Comparison of ENCODE assay signal across 14 mouse cellular contexts in the genomic region with DNA sequence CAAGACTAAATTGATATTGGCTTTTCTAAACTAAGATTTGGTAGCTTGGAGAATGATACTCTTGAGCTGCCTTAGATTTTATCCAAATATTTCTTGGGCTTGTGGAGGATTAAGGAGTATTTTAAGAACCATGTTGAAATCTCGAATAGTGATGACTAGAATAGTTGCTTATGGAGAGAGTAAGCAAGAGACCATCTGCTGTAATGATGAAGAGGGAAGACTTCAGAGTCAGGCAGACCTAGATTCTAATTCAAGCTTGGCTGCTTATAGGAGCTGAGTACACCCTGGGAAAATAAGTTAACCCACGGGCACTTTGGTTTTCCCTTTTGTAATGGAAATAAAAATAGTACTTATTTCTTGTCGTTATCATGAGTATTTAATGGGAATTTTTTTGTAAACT.
"Had no signal": no experiment of that assay in that cellular context is flagged by ENCODE, and none has a peak within 500 bp of the region (broad histone marks: within the 10 kb centered on the region; RNA-seq: fewer than 3 reads in every experiment).

No protein-coding gene starts in this region.

- ATAC-seq: liver, postnatal 0 days; lung, postnatal 0 days; midbrain, embryonic 16.5 days had no signal

- DNase-seq: liver, postnatal 0 days; lung, adult 2 months; lung, postnatal 14 days; lung, postnatal 36 days; midbrain, embryonic 14.5 days; retina, postnatal 1 day; right cerebral cortex, postnatal 25 days; right cerebral cortex, postnatal 4 days; spleen, adult 18-20 months; thymus, adult 2 months; thymus, postnatal 25 days; thymus, postnatal 4 days had no signal
